Mouse (Mus musculus) neural tube, embryonic 13.5 days (tissue): Measurements from ENCODE around the gene Ercc5. TPM values are rescaled to one million over a fixed set of nuclear protein-coding genes. Genes with fewer than 3 reads are reported as not detected.
A peak's percentile ranks its signal among the peaks of the same experiment; 100 is the strongest.

Experiments
- ATAC-seq: fragments of 200-750 bp; cut with Nextera tagmentation; 2 replicates; pipeline ENCODE4 v1.8.0; 2017; ENCODE audit warnings: low read depth, mild to moderate bottlenecking, moderate TSS enrichment, moderate library complexity
- H3K27ac ChIP-seq: fragments of 300-500 bp; sonication (generic); replicated peaks from 2 replicates; pipeline ENCODE4 v1.5.1; 2015; ENCODE audit warnings: moderate library complexity, mild to moderate bottlenecking, inconsistent platforms
- H3K27me3 ChIP-seq: fragments of 300-500 bp; sonication (generic); 2 replicates; pipeline ENCODE4 v1.6.1; 2015; ENCODE audit warnings: mild to moderate bottlenecking, inconsistent platforms
- H3K36me3 ChIP-seq: fragments of 300-500 bp; sonication (generic); 2 replicates; pipeline ENCODE4 v1.6.1; 2015; ENCODE audit warnings: mild to moderate bottlenecking, inconsistent platforms
- H3K4me1 ChIP-seq: fragments of 300-500 bp; sonication (generic); replicated peaks from 2 replicates; pipeline ENCODE4 v1.6.1; 2015; ENCODE audit warnings: inconsistent platforms
- H3K4me2 ChIP-seq: fragments of 300-500 bp; sonication (generic); 2 replicates; pipeline ENCODE4 v1.6.1; 2015; ENCODE audit warnings: inconsistent platforms, mild to moderate bottlenecking, moderate library complexity
- H3K4me3 ChIP-seq: fragments of 300-500 bp; sonication (generic); 2 replicates; pipeline ENCODE4 v1.5.1; 2015; ENCODE audit warnings: mild to moderate bottlenecking, inconsistent platforms
- H3K9ac ChIP-seq: fragments of 300-500 bp; sonication (generic); 2 replicates; pipeline ENCODE4 v1.6.1; 2015; ENCODE audit warnings: moderate library complexity, mild to moderate bottlenecking, inconsistent platforms
- H3K9me3 ChIP-seq: fragments of 300-500 bp; sonication (generic); 2 replicates; pipeline ENCODE4 v1.6.1; 2016; ENCODE audit warnings: inconsistent platforms
- WGBS: fragments of 180-500 bp; shearing (Covaris S2); methylation state at CpG from one replicate; pipeline ENCODE4 v1.1.7; 2015; 5-methylcytosine and 5-hydroxymethylcytosine counted together
- polyA plus RNA-seq: library from polyadenylated mRNA; unstranded; fragments of >200 nt; fragmentation: Nextera tagmentation; extraction: Ambion mirVana; gene quantifications from 2 replicates; pipeline ENCODE4 v1.2.1, GENCODE M21; 2015

Gene Ercc5
- 33.1 and 33.6 TPM in 2 replicates for polyA plus RNA-seq

DNA sequence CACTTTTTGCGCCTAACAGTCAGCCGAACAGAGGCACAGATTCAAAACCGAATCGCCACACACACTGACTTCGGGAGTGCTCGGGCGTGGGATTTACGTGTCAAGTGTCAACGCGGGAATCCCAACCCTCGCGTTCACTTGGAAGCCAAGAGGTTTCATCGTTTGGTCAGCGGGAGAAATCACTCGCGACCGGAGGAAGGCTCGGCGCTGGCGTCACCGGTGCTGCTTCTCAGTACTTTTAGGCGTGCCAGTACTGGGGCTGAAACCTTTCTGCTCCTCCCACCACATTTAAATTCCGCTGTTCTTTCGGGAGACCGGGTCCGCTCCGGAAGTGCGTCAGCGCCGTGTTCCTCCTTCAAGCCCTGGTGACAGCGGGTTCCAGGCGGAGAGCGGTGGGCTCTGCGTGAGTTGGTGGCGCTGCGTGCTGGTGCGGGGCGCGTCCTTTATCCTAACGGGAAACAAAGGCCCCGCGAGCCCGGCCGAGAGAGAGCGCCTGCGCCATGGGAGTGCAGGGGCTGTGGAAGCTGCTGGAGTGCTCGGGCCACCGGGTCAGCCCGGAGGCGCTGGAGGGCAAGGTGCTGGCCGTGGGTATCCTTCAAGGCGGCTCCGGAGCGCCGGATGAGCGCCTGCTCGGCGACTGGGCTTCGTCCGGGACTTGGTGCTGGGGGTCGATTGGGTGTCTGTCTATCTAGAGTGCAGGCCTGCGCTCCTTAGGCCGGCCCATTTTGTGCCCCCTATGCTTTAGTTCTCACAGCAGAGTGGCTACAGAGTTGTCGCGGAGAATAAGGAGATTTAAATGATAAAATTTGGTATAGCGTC, at the start of gene Ercc5:
Ercc5 (plus strand) TSS at position 182 of the 819 bp plus-strand sequence.
- Histone ChIP-seq H3K27ac (peak within 1 kb of the TSS; percentile 97), H3K36me3 (peaks cover 13% of the 10 kb centered on the region), H3K4me3 (peak within 1 kb of the TSS; percentile 67), H3K4me1 (peaks cover 19% of the 10 kb centered on the region), H3K9ac (peak within 1 kb of the TSS; percentile 87), H3K27me3 (no peaks in the 10 kb centered on the region), H3K4me2 (peak within 1 kb of the TSS; percentile 76), H3K9me3 (no peaks in the 10 kb centered on the region)
- WGBS, result under 1% methylated on average over 66 of the region's 66 CpGs
- ATAC-seq, result peak; percentile 98

DNA sequence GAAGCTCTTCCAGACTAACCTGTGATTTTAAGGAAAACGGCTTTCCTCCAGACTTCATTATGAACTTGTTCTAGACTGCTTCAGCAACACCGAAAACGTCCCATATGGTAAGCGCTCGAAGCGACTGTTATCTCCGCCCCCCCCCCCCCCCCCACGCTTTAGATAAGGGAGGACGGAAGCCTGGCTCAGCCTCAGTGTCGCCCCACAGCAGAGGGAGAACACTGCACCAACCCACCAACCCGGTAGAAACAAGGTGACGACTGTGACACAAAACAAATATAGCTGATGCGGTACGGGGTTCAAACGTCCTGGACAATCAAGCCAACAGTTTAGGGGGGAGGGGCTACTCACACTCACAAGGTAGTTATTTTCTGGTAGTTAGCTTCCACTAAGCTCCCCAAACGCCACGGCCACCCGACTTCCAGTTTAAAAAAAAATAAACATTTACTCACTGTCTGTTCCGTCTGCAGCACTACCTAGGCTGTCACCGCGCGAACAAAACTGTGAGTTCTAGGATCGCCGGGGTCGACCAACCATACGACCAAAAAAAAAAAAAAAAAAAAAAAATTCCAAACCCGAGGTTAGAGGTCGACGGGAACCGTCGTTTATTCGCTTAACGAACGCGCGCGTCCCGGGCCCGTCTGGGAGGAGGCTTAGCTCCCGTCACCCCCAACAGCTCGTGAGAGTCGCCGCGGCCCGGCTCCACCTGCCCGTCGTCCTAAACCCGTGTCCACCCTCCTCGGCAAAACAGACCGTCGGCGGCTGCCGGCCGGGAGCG, 45.9 kb upstream of the Ercc5 start:
- under 1% methylated on average over 55 of the region's 55 CpGs for WGBS

DNA sequence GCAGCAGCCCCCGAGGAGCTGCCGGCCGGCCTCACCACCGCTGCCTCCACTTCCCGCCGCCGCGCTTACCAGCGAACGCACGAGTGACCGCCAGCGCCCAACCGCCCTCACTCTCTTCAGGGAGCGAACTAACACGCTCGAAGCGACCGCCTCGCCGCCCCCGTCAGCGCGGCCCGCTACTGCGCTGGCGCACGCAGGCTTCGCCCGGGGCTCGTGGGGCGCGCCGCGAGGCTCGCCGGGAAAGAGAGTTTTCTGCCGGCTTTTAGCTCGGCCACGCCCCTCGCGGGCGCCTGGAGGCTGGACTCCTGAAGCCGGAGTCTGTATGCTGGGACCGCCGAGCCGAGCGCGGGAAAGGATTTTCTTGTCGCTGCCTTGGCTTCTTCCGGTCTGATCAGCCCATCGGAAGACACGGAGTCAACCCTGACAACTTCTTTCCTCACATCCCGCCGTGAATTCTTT, 45.3 kb upstream of the Ercc5 start, which contains the start of gene Tex30:
Tex30 (minus strand) TSS at position 183 of the 459 bp plus-strand sequence.
- H3K4me1 ChIP-seq, result peaks cover 16% of the 10 kb centered on the region; the same call in 1 of the 2 replicates
- WGBS, result under 1% methylated on average over 55 of the region's 55 CpGs
- no peaks in the 10 kb centered on the region for H3K9me3 ChIP-seq
- H3K36me3 ChIP-seq, result peaks cover 25% of the 10 kb centered on the region
- H3K4me2 ChIP-seq, result peak within 1 kb of the TSS; percentile 72
- peak within 1 kb of the TSS; percentile 78 for H3K9ac ChIP-seq
- peak; percentile 97 for ATAC-seq
- peak within 1 kb of the TSS; percentile 89 for H3K27ac ChIP-seq
- H3K27me3 ChIP-seq, result no peaks in the 10 kb centered on the region
- H3K4me3 ChIP-seq, result peak within 1 kb of the TSS; percentile 75

More for the DNA sequence above, 45.9 kb upstream of the Ercc5 start:
- H3K9ac ChIP-seq, result peak overlapping the region; percentile 78
- H3K4me1 ChIP-seq, result peaks cover 16% of the 10 kb centered on the region; the same call in 1 of the 2 replicates
- peaks cover 27% of the 10 kb centered on the region for H3K36me3 ChIP-seq
- peak overlapping the region; percentile 75 for H3K4me3 ChIP-seq
- H3K9me3 ChIP-seq, result no peaks in the 10 kb centered on the region
- H3K27me3 ChIP-seq, result no peaks in the 10 kb centered on the region
- H3K4me2 ChIP-seq, result peak overlapping the region; percentile 72
- ATAC-seq, result peak; percentile 84
- peak overlapping the region; percentile 89 for H3K27ac ChIP-seq

DNA sequence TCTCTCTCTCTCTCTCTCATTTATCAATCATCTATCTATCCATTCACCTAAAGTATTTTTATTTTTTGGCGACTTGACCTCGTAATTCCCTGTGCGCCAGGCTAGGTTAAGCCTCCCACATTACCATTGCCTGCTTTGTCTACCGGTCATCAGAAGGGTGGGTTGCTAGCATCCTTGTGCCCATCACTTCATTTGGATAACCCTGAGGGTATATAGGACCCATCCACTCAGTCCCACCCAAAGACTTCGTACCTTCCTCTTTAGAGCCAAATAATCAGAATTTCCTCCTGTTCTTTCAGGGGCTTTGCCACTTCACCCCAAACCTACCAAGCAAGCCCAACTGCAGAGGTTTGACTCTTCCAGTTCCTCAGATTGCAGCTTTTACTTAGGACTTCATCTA, 44.6 kb upstream of the Ercc5 start:
- H3K9me3 ChIP-seq, result no peaks in the 10 kb centered on the region
- WGBS, result 15% methylated on average over 5 of the region's 5 CpGs
- 0 out of 2 replicates have a peak, but pooled peaks have one; percentile 42 for ATAC-seq
- H3K4me2 ChIP-seq, result peak overlapping the region; percentile 72
- H3K36me3 ChIP-seq, result peaks cover 27% of the 10 kb centered on the region
- H3K27me3 ChIP-seq, result no peaks in the 10 kb centered on the region
- H3K27ac ChIP-seq, result no peak overlapping the region
- peaks cover 16% of the 10 kb centered on the region; the same call in 1 of the 2 replicates for H3K4me1 ChIP-seq
- H3K9ac ChIP-seq, result peak overlapping the region; percentile 54; the same call in 1 of the 2 replicates
- H3K4me3 ChIP-seq, result peak overlapping the region; percentile 75

DNA sequence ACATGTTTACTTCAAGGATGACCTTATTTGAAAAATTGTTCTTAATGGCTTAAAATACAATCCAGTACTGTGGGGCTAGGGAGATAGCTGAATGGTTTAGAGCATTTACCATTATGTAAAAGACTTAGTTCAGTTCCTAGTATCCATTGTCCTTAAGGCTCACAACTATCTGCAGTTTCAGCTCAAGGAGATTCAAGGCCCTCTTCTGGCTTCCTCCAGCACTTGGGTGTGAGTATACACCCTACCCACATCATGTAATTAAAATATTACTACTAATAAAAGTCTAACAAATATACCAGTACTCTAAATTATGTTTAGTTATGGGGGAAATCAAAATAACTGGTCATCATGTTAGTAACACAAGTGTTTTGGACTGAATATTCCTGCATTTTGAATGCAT, 30.0 kb upstream of the Ercc5 start:
- peaks cover 32% of the 10 kb centered on the region for H3K36me3 ChIP-seq
- no peak for ATAC-seq
- H3K9me3 ChIP-seq, result no peaks in the 10 kb centered on the region
- peak overlapping the region; percentile 78 for H3K4me3 ChIP-seq
- H3K4me2 ChIP-seq, result peak overlapping the region; percentile 81
- H3K4me1 ChIP-seq, result peaks cover 25% of the 10 kb centered on the region
- H3K9ac ChIP-seq, result no peak overlapping the region
- H3K27ac ChIP-seq, result no peak overlapping the region
- H3K27me3 ChIP-seq, result no peaks in the 10 kb centered on the region

DNA sequence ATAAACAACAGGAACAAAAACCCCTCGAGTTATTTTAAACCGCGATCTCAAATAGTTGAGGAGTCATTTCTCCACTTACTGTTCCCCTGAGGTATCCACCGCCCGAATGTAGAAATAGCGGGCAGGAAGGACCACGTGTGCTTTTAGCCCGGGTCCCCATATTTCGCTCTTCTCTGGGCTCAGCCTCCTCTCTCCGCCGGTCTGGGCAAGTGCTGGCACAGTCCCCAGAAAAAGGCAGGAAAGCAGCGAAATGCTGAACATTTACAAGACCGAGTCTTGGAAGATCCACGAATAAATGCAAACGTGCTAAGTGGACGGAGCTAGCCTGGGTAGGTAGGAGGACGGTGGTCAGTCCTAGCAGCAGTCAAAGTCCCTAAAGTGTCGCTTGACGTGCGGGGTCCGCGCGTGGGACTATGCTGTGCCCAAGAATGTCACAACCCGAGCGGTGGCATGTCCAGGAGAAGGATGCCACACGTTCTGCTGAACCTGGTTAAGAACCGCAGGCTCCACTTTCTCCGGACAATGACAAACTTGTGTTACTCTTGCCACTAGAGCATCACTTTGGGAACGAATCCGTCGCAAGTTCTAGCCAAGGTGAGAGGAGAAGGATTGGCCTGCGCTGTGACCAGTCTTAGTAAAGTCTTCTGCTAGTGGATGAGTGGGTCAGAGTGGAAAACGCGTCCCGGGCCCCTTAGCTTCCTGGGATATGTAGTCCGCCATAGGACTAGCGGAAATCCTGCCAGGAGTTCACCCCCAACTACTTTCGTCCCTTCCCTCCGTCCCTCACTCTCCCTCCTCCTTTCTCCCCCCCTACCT, 29.1 kb upstream of the Ercc5 start, which contains the start of the genes Kdelc1 and Bivm:
Kdelc1 (minus strand) TSS at position 570 of the 816 bp plus-strand sequence.
Bivm (plus strand) TSS at position 719 of the 816 bp plus-strand sequence.
- peaks cover 24% of the 10 kb centered on the region for H3K36me3 ChIP-seq
- under 1% methylated on average over 39 of the region's 39 CpGs for WGBS
- peak within 1 kb of the TSS; percentile 98 for H3K27ac ChIP-seq
- no peaks in the 10 kb centered on the region for H3K27me3 ChIP-seq
- ATAC-seq, result peak; percentile 98
- H3K4me2 ChIP-seq, result peak within 1 kb of the TSS; percentile 81
- H3K9me3 ChIP-seq, result no peaks in the 10 kb centered on the region
- H3K4me1 ChIP-seq, result peaks cover 25% of the 10 kb centered on the region
- peak within 1 kb of the TSS; percentile 78 for H3K4me3 ChIP-seq
- peak within 1 kb of the TSS; percentile 93 for H3K9ac ChIP-seq

DNA sequence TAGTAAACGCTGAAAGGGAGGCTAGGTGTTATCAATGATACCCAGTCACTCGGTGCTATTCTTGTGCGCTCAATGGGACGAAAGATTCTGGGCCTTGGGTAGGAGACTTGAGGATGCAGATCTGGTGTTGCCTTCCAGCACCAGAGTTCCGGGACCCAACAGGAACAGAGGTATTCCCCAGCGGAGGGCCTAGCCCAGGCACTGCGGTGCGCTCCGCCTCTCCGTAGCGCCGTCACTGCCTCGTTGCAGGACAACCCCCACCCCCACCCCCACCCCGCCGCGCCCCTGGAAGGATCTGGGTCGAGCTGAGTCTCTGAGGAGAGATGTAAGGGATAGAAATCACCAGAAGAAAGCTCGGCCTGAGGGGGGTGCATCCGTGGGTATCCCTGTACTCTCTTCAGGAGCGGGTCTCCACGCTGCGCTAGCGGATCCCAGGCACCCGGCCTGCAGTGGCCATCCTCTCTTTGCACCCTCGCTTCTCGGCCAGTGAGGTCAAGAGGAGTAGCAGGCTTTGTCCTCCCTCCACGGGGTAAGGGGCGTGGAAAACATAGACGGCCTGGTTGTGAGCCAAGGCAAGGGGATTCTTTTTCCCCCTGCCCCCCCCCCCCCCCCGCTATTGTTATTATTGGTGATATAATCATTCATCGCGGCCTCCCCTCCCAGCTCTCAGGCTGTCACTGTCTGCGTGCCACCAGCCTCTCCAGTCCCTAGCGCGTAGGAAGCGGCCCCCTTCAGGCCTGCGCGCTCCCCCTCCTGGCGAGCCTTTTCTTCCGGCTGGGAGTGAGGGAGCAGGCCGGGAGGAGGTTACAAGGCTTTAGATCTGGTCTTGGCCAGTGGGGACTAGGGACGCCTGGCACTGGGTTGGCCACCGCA, 28.1 kb upstream of the Ercc5 start:
- ATAC-seq, result peak; percentile 91
- H3K4me3 ChIP-seq, result peak overlapping the region; percentile 78
- peak overlapping the region; percentile 98 for H3K27ac ChIP-seq
- H3K9me3 ChIP-seq, result no peaks in the 10 kb centered on the region
- under 1% methylated on average over 39 of the region's 43 CpGs for WGBS
- H3K4me2 ChIP-seq, result peak overlapping the region; percentile 81
- peaks cover 25% of the 10 kb centered on the region for H3K4me1 ChIP-seq
- H3K9ac ChIP-seq, result peak overlapping the region; percentile 93
- no peaks in the 10 kb centered on the region for H3K27me3 ChIP-seq
- peaks cover 25% of the 10 kb centered on the region for H3K36me3 ChIP-seq

DNA sequence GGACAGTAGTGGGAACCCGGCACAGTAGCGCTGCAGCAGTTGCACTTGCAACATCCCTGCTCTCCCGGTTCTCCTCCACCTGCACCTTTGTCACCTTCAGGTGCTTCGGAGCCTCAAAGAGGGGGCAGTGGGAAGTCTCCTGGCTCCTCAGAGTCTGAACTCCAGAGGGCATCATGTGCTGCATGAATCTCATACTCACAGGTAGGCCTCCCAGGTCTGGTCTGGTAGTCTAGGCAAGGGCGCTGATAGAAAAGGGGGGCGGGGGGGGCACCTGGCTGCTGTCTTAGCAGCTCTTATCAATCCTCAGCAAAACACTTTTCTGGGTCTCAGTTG, 27.5 kb upstream of the Ercc5 start:
- Histone ChIP-seq H3K9me3 (no peaks in the 10 kb centered on the region), H3K36me3 (peaks cover 20% of the 10 kb centered on the region), H3K4me3 (peak overlapping the region; percentile 78), H3K9ac (peak overlapping the region; percentile 93), H3K27me3 (no peaks in the 10 kb centered on the region), H3K4me1 (peaks cover 25% of the 10 kb centered on the region), H3K4me2 (peak overlapping the region; percentile 81), H3K27ac (peak overlapping the region; percentile 98)
- no peak; the same call in 1 of the 2 replicates for ATAC-seq
- WGBS, result 2% methylated on average over 6 of the region's 6 CpGs

DNA sequence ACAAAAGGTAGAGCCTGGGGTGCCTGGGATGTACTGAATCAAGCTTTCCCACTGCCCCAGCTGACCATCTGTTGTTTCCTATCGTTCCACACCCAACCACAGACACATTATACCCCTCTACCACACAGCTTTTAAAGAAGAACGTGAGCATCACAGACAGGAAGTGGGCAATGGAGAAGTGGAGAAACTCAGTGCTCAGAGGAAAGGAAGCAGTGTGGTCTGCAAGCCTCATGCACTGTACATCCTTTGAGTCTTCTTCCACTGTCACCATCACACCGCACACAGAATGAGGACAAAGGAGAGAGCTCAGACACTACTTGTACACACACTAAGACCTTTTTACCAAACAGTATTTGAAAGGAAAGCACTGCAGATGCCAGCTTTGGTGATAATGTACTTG, 25.3 kb upstream of the Ercc5 start:
- Histone ChIP-seq H3K4me2 (no peak overlapping the region), H3K9me3 (no peaks in the 10 kb centered on the region), H3K4me3 (no peak overlapping the region), H3K9ac (no peak overlapping the region), H3K27me3 (no peaks in the 10 kb centered on the region), H3K27ac (no peak overlapping the region), H3K4me1 (peaks cover 25% of the 10 kb centered on the region), H3K36me3 (peaks cover 23% of the 10 kb centered on the region)
- ATAC-seq, result no peak
- 82% methylated on average over 3 of the region's 3 CpGs for WGBS

DNA sequence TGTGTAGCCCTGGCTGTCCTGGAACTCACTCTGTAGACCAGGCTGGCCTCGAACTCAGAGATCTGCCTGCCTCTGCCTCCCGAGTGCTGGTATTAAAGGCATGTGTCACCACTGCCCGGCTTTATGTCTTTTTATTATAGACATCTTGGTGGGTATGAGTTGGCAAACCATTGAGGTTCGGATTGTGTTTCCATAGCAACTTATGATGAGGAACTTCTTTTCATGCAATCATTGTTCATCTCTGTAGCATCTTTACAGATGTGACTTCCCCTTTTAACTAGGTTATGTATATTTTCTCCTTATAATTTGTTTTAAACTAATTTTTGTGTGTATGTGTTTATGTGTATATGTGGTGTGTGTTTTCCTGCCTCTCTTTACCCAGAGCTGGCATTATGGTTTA, 22.0 kb upstream of the Ercc5 start:
- Histone ChIP-seq H3K4me3 (no peak overlapping the region), H3K9me3 (no peaks in the 10 kb centered on the region), H3K36me3 (peaks cover 50% of the 10 kb centered on the region), H3K27me3 (no peaks in the 10 kb centered on the region), H3K4me1 (peaks cover 8% of the 10 kb centered on the region), H3K4me2 (no peak overlapping the region), H3K9ac (no peak overlapping the region), H3K27ac (no peak overlapping the region)
- 89% methylated on average over 4 of the region's 4 CpGs for WGBS
- no peak for ATAC-seq
